Mouse (Mus musculus): Measurements from ENCODE around the gene Dcst1. TPM values are rescaled to one million over a fixed set of nuclear protein-coding genes. Genes with fewer than 3 reads are reported as not detected.
A peak's percentile ranks its signal among the peaks of the same experiment; 100 is the strongest.

Gene Dcst1
- total RNA-seq, 1 experiment, result 0.09 TPM

DNA sequence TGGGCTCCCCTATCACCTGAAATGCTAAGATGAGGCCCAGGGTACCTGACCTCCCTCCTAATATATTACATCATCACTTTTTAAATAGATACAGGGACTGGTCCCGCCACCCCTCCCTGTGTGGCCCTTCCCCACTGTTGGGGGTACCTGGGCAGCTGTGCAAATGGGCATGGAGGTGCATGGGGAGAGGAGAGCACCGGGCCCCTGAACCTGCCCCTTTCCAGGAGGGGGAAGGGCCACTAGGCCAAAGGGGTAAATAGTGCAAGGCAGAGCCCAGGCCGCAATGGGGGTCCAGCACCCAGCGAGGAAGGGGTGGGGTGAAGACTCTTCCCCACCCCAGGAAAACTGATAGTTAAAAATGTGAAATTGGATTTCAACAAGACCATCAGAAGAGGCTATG, 12.8 kb upstream of the Dcst1 start:
- H3K9me3 ChIP-seq (ENCODE audit: control insufficient read depth, insufficient read depth, low read depth, low read length), result no peaks in the 10 kb centered on the region
- peaks cover 6 to 35% of the 10 kb centered on the region in 2 experiments for H3K4me1 ChIP-seq (ENCODE audit: control insufficient read depth in 2 of 2, insufficient read depth in 2 of 2, low read length in 2 of 2, poor library complexity in 1 of 2)
- peak overlapping the region in 1 of 2 experiments; percentile 65; a peak in 2 of 4 replicates for H3K4me3 ChIP-seq (ENCODE audit: insufficient read depth in 1 of 2, low read depth in 1 of 2, low read length in 2 of 2, poor library complexity in 1 of 2, severe bottlenecking in 1 of 2)
- H3K36me3 ChIP-seq (ENCODE audit: control insufficient read depth, insufficient read depth, low read length, poor library complexity, severe bottlenecking), result peaks cover 18% of the 10 kb centered on the region; the same call in 1 of the 2 replicates
- in situ Hi-C loops (cut with MboI; ENCODE audit: low sequenced_read_pairs in 2 of 2, unreplicated experiment in 2 of 2), result no loop called here
- DNase-seq (ENCODE audit: low read depth, low spot score), result no peak
- peak overlapping the region; percentile 19; the same call in 1 of the 2 replicates for H3K9ac ChIP-seq (ENCODE audit: insufficient read depth, low read depth, low read length, poor library complexity, severe bottlenecking)
- no peak overlapping the region; the same call in 1 of the 2 replicates for H3K27ac ChIP-seq (ENCODE audit: insufficient read depth, low read depth, low read length, poor library complexity, severe bottlenecking)
- TF ChIP-seq CHD2 (IDR thresholded peaks at IDR 0.05; ENCODE audit: low read depth, low read length) (no peak), ZNF384 (IDR thresholded peaks at IDR 0.05; ENCODE audit: low read depth, low read length) (no peak), ZC3H11A (IDR thresholded peaks at IDR 0.05; ENCODE audit: borderline replicate concordance, low read depth, low read length) (no peak), MAFK (IDR thresholded peaks at IDR 0.05; ENCODE audit: insufficient read depth, low read depth, low read length) (no peak), HCFC1 (IDR thresholded peaks at IDR 0.05; ENCODE audit: borderline replicate concordance, insufficient read depth, low read length) (no peak)

DNA sequence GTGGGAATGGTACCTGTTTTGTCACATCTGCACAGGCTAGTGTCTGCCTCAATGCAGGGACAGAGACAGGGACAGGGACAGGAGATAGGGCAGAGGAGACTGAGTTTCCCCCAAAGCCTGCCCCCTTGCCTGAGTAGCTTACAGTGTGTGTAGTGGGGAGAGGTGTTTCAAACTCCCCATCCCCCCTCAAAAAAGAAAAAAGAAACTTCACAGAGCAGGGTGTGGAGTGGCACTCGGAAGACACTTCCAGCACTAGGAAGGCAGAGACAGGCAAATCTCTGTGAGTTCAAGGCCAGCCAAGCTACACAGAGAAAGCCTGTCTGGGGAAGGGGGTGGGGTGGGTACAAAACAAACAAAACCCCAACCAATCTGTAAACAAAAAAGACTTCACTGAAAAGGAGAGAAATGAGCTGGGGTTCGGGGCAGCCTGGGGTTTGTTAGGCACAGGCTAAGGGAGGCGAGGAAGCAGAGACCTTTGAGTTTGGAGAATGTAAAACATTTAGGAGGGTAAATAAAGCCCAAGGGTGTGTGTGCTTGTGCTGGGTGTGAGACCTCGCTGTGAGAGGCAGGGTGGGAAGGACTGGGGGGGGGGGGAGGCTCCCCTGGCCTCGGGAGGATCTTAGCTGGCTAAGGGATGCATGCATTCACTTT, 8.7 kb upstream of the Dcst1 start:
- H3K27ac ChIP-seq (ENCODE audit: insufficient read depth, low read depth, low read length, poor library complexity, severe bottlenecking), result no peak overlapping the region; the same call in 1 of the 2 replicates
- no peak overlapping the region for H3K4me3 ChIP-seq (ENCODE audit: insufficient read depth in 1 of 2, low read depth in 1 of 2, low read length in 2 of 2, poor library complexity in 1 of 2, severe bottlenecking in 1 of 2)
- peaks cover 2 to 14% of the 10 kb centered on the region in 2 experiments; a peak in 3 of 4 replicates for H3K4me1 ChIP-seq (ENCODE audit: control insufficient read depth in 2 of 2, insufficient read depth in 2 of 2, low read length in 2 of 2, poor library complexity in 1 of 2)
- peaks cover 5% of the 10 kb centered on the region; the same call in 1 of the 2 replicates for H3K36me3 ChIP-seq (ENCODE audit: control insufficient read depth, insufficient read depth, low read length, poor library complexity, severe bottlenecking)
- no peak for TF ChIP-seq ZNF384 (IDR thresholded peaks at IDR 0.05; ENCODE audit: low read depth, low read length)
- TF ChIP-seq ZC3H11A (IDR thresholded peaks at IDR 0.05; ENCODE audit: borderline replicate concordance, low read depth, low read length), result no peak
- no peak for TF ChIP-seq MAFK (IDR thresholded peaks at IDR 0.05; ENCODE audit: insufficient read depth, low read depth, low read length)
- no peak for TF ChIP-seq HCFC1 (IDR thresholded peaks at IDR 0.05; ENCODE audit: borderline replicate concordance, insufficient read depth, low read length)
- no peak for TF ChIP-seq CHD2 (IDR thresholded peaks at IDR 0.05; ENCODE audit: low read depth, low read length)
- in situ Hi-C loops (cut with MboI; ENCODE audit: low sequenced_read_pairs in 2 of 2, unreplicated experiment in 2 of 2), result no loop called here
- no peak overlapping the region for H3K9ac ChIP-seq (ENCODE audit: insufficient read depth, low read depth, low read length, poor library complexity, severe bottlenecking)
- no peak for DNase-seq (ENCODE audit: low read depth, low spot score)
- no peaks in the 10 kb centered on the region for H3K9me3 ChIP-seq (ENCODE audit: control insufficient read depth, insufficient read depth, low read depth, low read length)

DNA sequence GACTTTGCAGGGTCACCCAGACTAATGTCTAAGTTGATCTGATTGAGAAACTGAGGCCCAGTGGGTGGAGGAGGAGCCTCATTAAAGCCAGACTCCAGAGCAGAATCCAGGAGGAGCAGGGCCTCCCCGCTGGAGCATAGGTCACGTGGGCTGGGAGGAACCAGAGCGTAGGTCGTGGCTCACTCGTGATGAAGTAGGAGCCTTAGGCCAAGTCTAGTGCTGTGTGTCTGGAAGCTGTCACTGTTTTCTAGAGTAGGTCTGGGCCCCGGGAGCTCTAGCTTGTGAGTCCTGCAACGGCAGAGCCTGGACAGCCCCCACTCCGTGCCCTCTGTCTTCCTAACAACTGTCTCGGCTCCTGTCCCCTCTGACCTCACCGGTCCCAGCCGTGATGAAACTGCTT, 2.3 kb upstream of the Dcst1 start:
- in situ Hi-C loops (cut with MboI; ENCODE audit: low sequenced_read_pairs in 2 of 2, unreplicated experiment in 2 of 2), result no loop called here
- H3K4me1 ChIP-seq (ENCODE audit: control insufficient read depth in 2 of 2, insufficient read depth in 2 of 2, low read length in 2 of 2, poor library complexity in 1 of 2), result peaks cover 0 to 5% of the 10 kb centered on the region in 2 experiments; a peak in 1 of 4 replicates
- no peaks in the 10 kb centered on the region for H3K9me3 ChIP-seq (ENCODE audit: control insufficient read depth, insufficient read depth, low read depth, low read length)
- H3K36me3 ChIP-seq (ENCODE audit: control insufficient read depth, insufficient read depth, low read length, poor library complexity, severe bottlenecking), result no peaks in the 10 kb centered on the region
- no peak overlapping the region for H3K9ac ChIP-seq (ENCODE audit: insufficient read depth, low read depth, low read length, poor library complexity, severe bottlenecking)
- TF ChIP-seq ZC3H11A (IDR thresholded peaks at IDR 0.05; ENCODE audit: borderline replicate concordance, low read depth, low read length) (no peak), ZNF384 (IDR thresholded peaks at IDR 0.05; ENCODE audit: low read depth, low read length) (no peak), MAFK (IDR thresholded peaks at IDR 0.05; ENCODE audit: insufficient read depth, low read depth, low read length) (no peak), HCFC1 (IDR thresholded peaks at IDR 0.05; ENCODE audit: borderline replicate concordance, insufficient read depth, low read length) (no peak), CHD2 (IDR thresholded peaks at IDR 0.05; ENCODE audit: low read depth, low read length) (no peak)
- no peak for DNase-seq (ENCODE audit: low read depth, low spot score)
- no peak overlapping the region for H3K4me3 ChIP-seq (ENCODE audit: insufficient read depth in 1 of 2, low read depth in 1 of 2, low read length in 2 of 2, poor library complexity in 1 of 2, severe bottlenecking in 1 of 2)
- no peak overlapping the region for H3K27ac ChIP-seq (ENCODE audit: insufficient read depth, low read depth, low read length, poor library complexity, severe bottlenecking)

DNA sequence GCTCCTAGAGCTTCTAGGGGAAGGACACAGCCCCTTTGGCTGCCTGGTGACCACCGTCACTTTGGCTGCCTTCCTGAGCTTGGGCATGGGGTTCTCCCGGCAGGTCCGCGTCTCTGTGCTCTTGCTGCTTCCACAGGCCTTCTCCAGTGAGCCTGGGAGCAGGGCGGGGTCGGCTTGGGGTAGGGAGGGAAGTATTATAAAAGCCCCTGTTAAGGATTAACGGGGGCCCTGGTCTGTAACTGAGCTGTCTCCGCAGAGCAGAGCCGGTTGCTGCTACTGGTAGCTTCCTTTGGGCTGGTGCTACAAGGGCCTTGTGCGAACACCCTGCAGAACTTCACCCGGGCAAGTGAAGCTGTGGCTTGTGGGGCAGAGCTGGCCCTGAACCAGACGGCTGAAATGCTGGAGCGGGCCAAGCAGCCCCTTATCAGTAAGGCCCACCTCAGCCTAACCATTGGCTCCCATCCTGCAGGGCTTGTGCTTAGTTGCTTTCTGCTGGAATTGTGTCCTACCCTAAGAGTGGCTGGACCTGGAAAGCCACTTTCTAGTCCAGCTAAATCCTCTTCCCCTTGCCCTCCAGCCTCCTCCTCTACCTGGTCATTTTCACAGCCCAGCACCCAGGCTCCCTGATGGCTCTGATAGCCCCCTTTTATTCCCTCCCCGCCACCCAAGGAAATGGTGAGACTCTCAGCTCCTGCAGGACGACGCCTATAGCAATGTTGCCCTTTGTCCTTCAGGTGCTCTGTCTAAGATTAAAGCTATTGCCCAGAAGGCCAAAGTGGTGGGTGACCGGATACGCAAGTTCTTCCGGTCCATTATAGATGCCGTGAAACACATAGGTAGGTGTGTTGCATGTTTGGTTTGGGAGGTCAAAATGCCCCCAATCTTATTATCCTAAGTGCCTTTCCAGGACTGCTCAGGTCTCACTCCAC, 697 bp upstream of the Dcst1 start:
- in situ Hi-C loops (cut with MboI; ENCODE audit: low sequenced_read_pairs in 2 of 2, unreplicated experiment in 2 of 2), result no loop called here
- Histone ChIP-seq H3K9me3 (ENCODE audit: control insufficient read depth, insufficient read depth, low read depth, low read length) (no peaks in the 10 kb centered on the region), H3K36me3 (ENCODE audit: control insufficient read depth, insufficient read depth, low read length, poor library complexity, severe bottlenecking) (no peaks in the 10 kb centered on the region), H3K4me1 (ENCODE audit: control insufficient read depth in 2 of 2, insufficient read depth in 2 of 2, low read length in 2 of 2, poor library complexity in 1 of 2) (peaks cover 0 to 3% of the 10 kb centered on the region in 2 experiments; a peak in 1 of 4 replicates), H3K4me3 (ENCODE audit: insufficient read depth in 1 of 2, low read depth in 1 of 2, low read length in 2 of 2, poor library complexity in 1 of 2, severe bottlenecking in 1 of 2) (peak overlapping the region; percentile 30 to 37; a peak in 2 of 4 replicates), H3K27ac (ENCODE audit: insufficient read depth, low read depth, low read length, poor library complexity, severe bottlenecking) (no peak overlapping the region), H3K9ac (ENCODE audit: insufficient read depth, low read depth, low read length, poor library complexity, severe bottlenecking) (no peak overlapping the region)
- TF ChIP-seq HCFC1 (IDR thresholded peaks at IDR 0.05; ENCODE audit: borderline replicate concordance, insufficient read depth, low read length) (no peak), CHD2 (IDR thresholded peaks at IDR 0.05; ENCODE audit: low read depth, low read length) (no peak), ZC3H11A (IDR thresholded peaks at IDR 0.05; ENCODE audit: borderline replicate concordance, low read depth, low read length) (no peak), MAFK (IDR thresholded peaks at IDR 0.05; ENCODE audit: insufficient read depth, low read depth, low read length) (no peak), ZNF384 (IDR thresholded peaks at IDR 0.05; ENCODE audit: low read depth, low read length) (no peak)
- DNase-seq (ENCODE audit: low read depth, low spot score), result no peak
